ENCODE assay signal across 8 mouse cellular contexts in the genomic region with DNA sequence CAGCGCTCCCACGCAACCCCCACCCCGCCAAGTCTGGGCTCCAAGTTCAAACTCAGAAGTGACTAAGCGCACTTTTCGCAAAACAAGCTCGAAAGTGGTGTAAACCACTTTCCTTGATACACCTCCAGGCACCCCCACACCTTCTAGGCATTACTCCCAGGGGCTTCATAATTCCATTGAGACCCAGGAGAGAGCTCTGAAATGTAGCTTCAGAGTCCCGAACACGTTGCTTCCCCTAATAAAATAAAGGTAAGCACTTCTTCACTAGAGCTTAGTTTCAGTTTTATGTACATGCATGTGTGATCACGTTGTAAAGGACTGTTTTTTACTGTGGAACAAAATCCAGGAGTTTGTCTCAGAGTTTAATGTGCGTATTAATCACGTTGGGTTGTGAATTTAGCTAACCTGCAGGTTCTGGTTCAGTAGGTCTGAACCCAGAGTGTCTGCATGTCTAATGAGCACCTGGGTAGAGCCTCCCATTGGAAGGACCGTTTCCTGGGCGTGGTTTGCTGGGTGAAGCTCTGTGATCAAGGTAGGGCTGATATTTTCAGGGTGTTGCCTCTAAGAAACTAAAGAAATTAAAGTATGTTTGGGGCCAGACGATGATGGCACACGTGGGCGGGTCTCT. TPM values are rescaled to one million over a fixed set of nuclear protein-coding genes. Genes with fewer than 3 reads are reported as not detected.
DNase-seq lines count a peak whose midpoint lies in the region; ATAC-seq and TF ChIP-seq lines count a peak whose summit lies in the region.

No protein-coding gene starts in this region.

- H3K4me2 ChIP-seq in heart, embryonic 14.5 days (ENCODE audit: low read length): peak overlapping the region; percentile 76
- peak overlapping the region; percentile 67 for H3K4me2 ChIP-seq in stomach, embryonic 15.5 days

- H3K36me3 ChIP-seq in E14TG2a.4 (ENCODE audit: insufficient read depth, low read length): no peaks in the 10 kb centered on the region
- no peaks in the 10 kb centered on the region for H3K36me3 ChIP-seq in heart, embryonic 14.5 days (ENCODE audit: control insufficient read depth, insufficient read depth, low read length)
- no peaks in the 10 kb centered on the region for H3K36me3 ChIP-seq in stomach, embryonic 15.5 days

- H3K9ac ChIP-seq in heart, embryonic 14.5 days (ENCODE audit: low read length): peak overlapping the region; percentile 83
- H3K9ac ChIP-seq in stomach, embryonic 15.5 days: peak overlapping the region; percentile 93; the same call in 1 of the 2 replicates

- peak overlapping the region; percentile 98 for H3K27ac ChIP-seq in brown adipose tissue, adult 24 weeks (replicated peaks; ENCODE audit: low read depth, low read length)
- peak overlapping the region; percentile 88 to 89; a peak in 3 of 4 replicates for H3K27ac ChIP-seq in heart, embryonic 14.5 days (replicated peaks in 1 of 2; ENCODE audit: control insufficient read depth in 1 of 2, insufficient read depth in 1 of 2, low read depth in 2 of 2, low read length in 2 of 2)
- H3K27ac ChIP-seq in stomach, embryonic 15.5 days: peak overlapping the region; percentile 94

- peaks cover 14% of the 10 kb centered on the region for H3K4me1 ChIP-seq in E14TG2a.4 (replicated peaks; ENCODE audit: low read depth, low read length)
- peaks cover 25% of the 10 kb centered on the region for H3K4me1 ChIP-seq in brown adipose tissue, adult 24 weeks (ENCODE audit: control insufficient read depth, insufficient read depth, insufficient read length, low read length)
- peaks cover 5 to 6% of the 10 kb centered on the region in 2 experiments; a peak in 2 of 4 replicates for H3K4me1 ChIP-seq in heart, embryonic 14.5 days (ENCODE audit: control insufficient read depth in 2 of 2, insufficient read depth in 2 of 2, low read length in 2 of 2)
- peaks cover 15% of the 10 kb centered on the region for H3K4me1 ChIP-seq in stomach, embryonic 15.5 days

- H3K27me3 ChIP-seq in E14TG2a.4 (ENCODE audit: insufficient read depth, low read length): peaks cover 41% of the 10 kb centered on the region
- H3K27me3 ChIP-seq in heart, embryonic 14.5 days (ENCODE audit: control insufficient read depth, insufficient read depth, low read length): no peaks in the 10 kb centered on the region
- no peaks in the 10 kb centered on the region for H3K27me3 ChIP-seq in stomach, embryonic 15.5 days (replicated peaks)

- DNase-seq in kidney, postnatal 10 days: peak; percentile 72

- TF ChIP-seq CTCF in E14TG2a.4 (conservative IDR thresholded peaks at IDR 0.05; ENCODE audit: low read length): no peak

- no peaks in the 10 kb centered on the region for H3K9me3 ChIP-seq in E14TG2a.4 (ENCODE audit: low read length)
- H3K9me3 ChIP-seq in heart, embryonic 14.5 days (ENCODE audit: control insufficient read depth, low read length): no peaks in the 10 kb centered on the region
- H3K9me3 ChIP-seq in stomach, embryonic 15.5 days: no peaks in the 10 kb centered on the region

- no peak for ATAC-seq in heart, embryonic 14.5 days (ENCODE audit: insufficient number of reproducible peaks, insufficient read depth, low FRiP score, low read depth)
- peak; percentile 44 for ATAC-seq in megakaryocyte progenitor cell, adult 5-6 weeks (replicated peaks; ENCODE audit: poor library complexity)
- no peak; the same call in 1 of the 2 replicates for ATAC-seq in stomach, embryonic 15.5 days (ENCODE audit: insufficient read depth, low FRiP score, low read depth)
- no peak for ATAC-seq in erythroid progenitor cell, adult 5-6 weeks (replicated peaks; ENCODE audit: low FRiP score, poor library complexity, severe bottlenecking)
- ATAC-seq in granulocyte monocyte progenitor cell, adult 5-6 weeks (replicated peaks; ENCODE audit: poor library complexity, severe bottlenecking): no peak

- WGBS in heart, embryonic 14.5 days: 9% methylated on average over 16 of the region's 16 CpGs
- WGBS in stomach, embryonic 15.5 days: 7% methylated on average over 16 of the region's 16 CpGs

- H3K4me3 ChIP-seq in E14TG2a.4 (replicated peaks; ENCODE audit: low read length): peak overlapping the region; percentile 82
- H3K4me3 ChIP-seq in brown adipose tissue, adult 24 weeks (ENCODE audit: insufficient read depth, low read depth, low read length): peak overlapping the region; percentile 99
- H3K4me3 ChIP-seq in heart, embryonic 14.5 days (ENCODE audit: control insufficient read depth in 1 of 2, insufficient read depth in 1 of 2, low read depth in 1 of 2, low read length in 2 of 2): peak overlapping the region; percentile 75 to 94
- H3K4me3 ChIP-seq in stomach, embryonic 15.5 days (replicated peaks): peak overlapping the region; percentile 78

RNA-seq across cellular contexts. Expression of gene Tgfbr2, which starts 0.4 kb away (rescaled TPM):
- polyA plus RNA-seq in brown adipose tissue, adult 24 weeks (2012; ENCODE audit: insufficient read depth, insufficient read length, missing spikeins): 60.5 and 68.8 TPM in 2 replicates
- polyA plus RNA-seq in heart, embryonic 14.5 days (2014; fragmentation: Nextera tagmentation; extraction: Ambion mirVana): 24.6 and 25.0 TPM in 2 replicates
- 8.2 and 8.3 TPM in 2 replicates for total RNA-seq in megakaryocyte progenitor cell, adult 5-6 weeks (2015)
- 5.9 and 6.5 TPM in 2 replicates for total RNA-seq in megakaryocyte progenitor cell, adult 5-6 weeks (2017)
- 30.8 and 32.6 TPM in 2 replicates for polyA plus RNA-seq in stomach, embryonic 15.5 days (2015; fragmentation: Nextera tagmentation; extraction: Ambion mirVana)
- total RNA-seq in erythroid progenitor cell, adult 5-6 weeks (2015; ENCODE audit: low replicate concordance): 9.4 and 10.5 TPM in 2 replicates
- 5.3 and 5.6 TPM in 2 replicates for total RNA-seq in erythroid progenitor cell, adult 5-6 weeks (2017; ENCODE audit: low replicate concordance)
- 6.8 and 9.5 TPM in 2 replicates for total RNA-seq in granulocyte monocyte progenitor cell, adult 5-6 weeks (2014; fragmentation: Nextera tagmentation)
- total RNA-seq in granulocyte monocyte progenitor cell, adult 5-6 weeks (2017): 4.3 and 6.5 TPM in 2 replicates
